Mouse (Mus musculus): ENCODE data around the gene Swsap1. TPM values are rescaled to one million over a fixed set of nuclear protein-coding genes. Genes with fewer than 3 reads are reported as not detected.

The Swsap1 gene
- polyA plus RNA-seq, 1 experiment from 2014 or later, result 8.2 TPM

DNA sequence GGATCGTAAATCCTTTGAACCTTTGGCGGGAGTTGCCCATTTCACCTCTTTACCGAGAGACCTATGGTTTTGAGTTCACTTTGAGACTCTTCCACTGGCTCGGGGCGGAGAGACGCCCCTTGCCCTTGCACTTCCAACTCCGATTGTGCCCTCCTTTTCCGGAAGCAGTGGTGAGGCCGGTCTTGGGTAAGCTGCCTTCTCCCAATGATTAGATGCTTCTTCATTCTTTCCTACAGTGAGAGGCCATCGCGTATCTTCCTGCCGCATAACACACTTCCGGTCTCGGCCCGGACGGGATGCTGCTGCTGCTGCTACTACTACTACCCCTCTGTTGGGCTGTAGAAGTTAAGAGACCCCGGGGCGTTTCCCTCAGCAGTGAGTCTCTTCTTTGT, 47.6 kb downstream of the Swsap1 start:
- Histone ChIP-seq H3K4me3 (peak overlapping the region; percentile 76), H3K4me1 (peaks cover 30% of the 10 kb centered on the region), H3K9me3 (replicated peaks) (no peaks in the 10 kb centered on the region), H3K27ac (peak overlapping the region; percentile 81), H3K36me3 (peaks cover 45% of the 10 kb centered on the region), H3K27me3 (ENCODE audit: low read depth, poor library complexity, severe bottlenecking) (no peaks in the 10 kb centered on the region)
- no peak for DNase-seq (ENCODE audit: low spot score)
- WGBS, result 1% methylated on average over 18 of the region's 18 CpGs

- WGBS, result 94% methylated on average over 12 of the region's 12 CpGs
- H3K4me1 ChIP-seq, result peaks cover 30% of the 10 kb centered on the region
- no peak overlapping the region for H3K27ac ChIP-seq
- DNase-seq (ENCODE audit: low spot score), result no peak
- no peaks in the 10 kb centered on the region for H3K9me3 ChIP-seq (replicated peaks)
- H3K36me3 ChIP-seq, result peaks cover 58% of the 10 kb centered on the region
- H3K4me3 ChIP-seq, result no peak overlapping the region
- H3K27me3 ChIP-seq (ENCODE audit: low read depth, poor library complexity, severe bottlenecking), result no peaks in the 10 kb centered on the region
Measured at GRCm38 (mm10) chr9:22004546-22004945, 49.0 kb downstream of the Swsap1 start.

Other genes starting within 250 kb of the Swsap1 start
- gene Ldlr, start 232.3 kb upstream of the Swsap1 start, polyA plus RNA-seq (2016; fragmentation: Nextera tagmentation; extraction: Ambion mirVana), result 55.2 and 57.3 TPM in 2 replicates
- 225 and 232 TPM in 2 replicates for gene Spc24, start 195.5 kb upstream of the Swsap1 start, polyA plus RNA-seq (2016; fragmentation: Nextera tagmentation; extraction: Ambion mirVana)
- 22.7 and 24.2 TPM in 2 replicates for gene Kank2, start 157.0 kb upstream of the Swsap1 start, polyA plus RNA-seq (2016; fragmentation: Nextera tagmentation; extraction: Ambion mirVana)
- gene Angptl8, start 120.2 kb upstream of the Swsap1 start, polyA plus RNA-seq (2016; fragmentation: Nextera tagmentation; extraction: Ambion mirVana), result 1.2 and 1.6 TPM in 2 replicates
- gene Dock6, start 103.1 kb upstream of the Swsap1 start, polyA plus RNA-seq (2016; fragmentation: Nextera tagmentation; extraction: Ambion mirVana), result 46.0 and 52.0 TPM in 2 replicates
- gene Rab3d, start 37.6 kb upstream of the Swsap1 start, polyA plus RNA-seq (2016; fragmentation: Nextera tagmentation; extraction: Ambion mirVana), result 2.7 and 5.0 TPM in 2 replicates
- 3.0 and 3.9 TPM in 2 replicates for gene Ccdc159, start 28.3 kb upstream of the Swsap1 start, polyA plus RNA-seq (2016; fragmentation: Nextera tagmentation; extraction: Ambion mirVana)
- 31.1 and 33.5 TPM in 2 replicates for gene Tmem205, start 28.2 kb upstream of the Swsap1 start, polyA plus RNA-seq (2016; fragmentation: Nextera tagmentation; extraction: Ambion mirVana)
- gene Plppr2, start 18.7 kb upstream of the Swsap1 start, polyA plus RNA-seq (2016; fragmentation: Nextera tagmentation; extraction: Ambion mirVana), result 6.4 and 7.8 TPM in 2 replicates
- gene Epor, start 7.8 kb downstream of the Swsap1 start, polyA plus RNA-seq (2016; fragmentation: Nextera tagmentation; extraction: Ambion mirVana), result 7.6 and 8.2 TPM in 2 replicates
- gene Rgl3, start 33.7 kb downstream of the Swsap1 start, polyA plus RNA-seq (2016; fragmentation: Nextera tagmentation; extraction: Ambion mirVana), result 5.1 and 5.7 TPM in 2 replicates
- gene Ccdc151, start 46.9 kb downstream of the Swsap1 start, polyA plus RNA-seq (2016; fragmentation: Nextera tagmentation; extraction: Ambion mirVana), result 2.0 TPM in 2 replicates
- 111 and 113 TPM in 2 replicates for gene Prkcsh, start 47.1 kb downstream of the Swsap1 start, polyA plus RNA-seq (2016; fragmentation: Nextera tagmentation; extraction: Ambion mirVana)
- gene Elavl3, start 96.3 kb downstream of the Swsap1 start, polyA plus RNA-seq (2016; fragmentation: Nextera tagmentation; extraction: Ambion mirVana), result 0.06 and 0.10 TPM in 2 replicates
- not detected in 2 replicates for gene Gm49318, start 115.5 kb downstream of the Swsap1 start, polyA plus RNA-seq (2016; fragmentation: Nextera tagmentation; extraction: Ambion mirVana)
- 11.0 TPM in 2 replicates for gene Zfp653, start 115.6 kb downstream of the Swsap1 start, polyA plus RNA-seq (2016; fragmentation: Nextera tagmentation; extraction: Ambion mirVana)
- 38.9 and 46.4 TPM in 2 replicates for gene Ecsit, start 129.7 kb downstream of the Swsap1 start, polyA plus RNA-seq (2016; fragmentation: Nextera tagmentation; extraction: Ambion mirVana)
- 0.89 and 2.4 TPM in 2 replicates for gene Cnn1, start 143.5 kb downstream of the Swsap1 start, polyA plus RNA-seq (2016; fragmentation: Nextera tagmentation; extraction: Ambion mirVana)
- 233 and 257 TPM in 2 replicates for gene Elof1, start 161.4 kb downstream of the Swsap1 start, polyA plus RNA-seq (2016; fragmentation: Nextera tagmentation; extraction: Ambion mirVana)
- gene Acp5, start 180.0 kb downstream of the Swsap1 start, polyA plus RNA-seq (2016; fragmentation: Nextera tagmentation; extraction: Ambion mirVana), result 16.7 and 22.9 TPM in 2 replicates
- gene Pigyl, start 201.1 kb downstream of the Swsap1 start, polyA plus RNA-seq (2016; fragmentation: Nextera tagmentation; extraction: Ambion mirVana), result 47.1 and 47.3 TPM in 2 replicates
- 0.10 and 0.18 TPM in 2 replicates for gene Zfp872, start 232.3 kb downstream of the Swsap1 start, polyA plus RNA-seq (2016; fragmentation: Nextera tagmentation; extraction: Ambion mirVana)